In the genomic region with DNA sequence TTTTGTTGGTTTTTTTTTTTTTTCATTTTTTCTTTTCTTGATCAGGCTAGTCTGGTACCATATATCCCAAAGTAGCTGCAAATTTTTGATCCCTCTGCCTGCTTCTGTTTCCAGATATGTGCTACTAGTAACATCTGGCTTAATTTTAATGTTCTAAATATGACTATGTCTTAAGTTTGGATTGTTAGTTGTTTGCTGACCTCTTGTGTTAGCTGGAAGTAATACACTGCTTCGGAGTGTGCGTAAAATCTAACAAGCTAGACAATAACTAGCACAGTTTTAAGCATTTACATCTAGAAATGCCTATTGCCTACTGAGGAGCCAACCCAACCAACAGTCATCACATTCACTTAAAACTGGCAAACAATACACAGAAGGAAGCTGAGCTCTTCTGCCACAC, we compare ENCODE assay signal across 8 mouse cellular contexts. TPM values are rescaled to one million over a fixed set of nuclear protein-coding genes. Genes with fewer than 3 reads are reported as not detected.
A peak's percentile ranks its signal among the peaks of the same experiment; 100 is the strongest.
DNase-seq lines count a peak whose midpoint lies in the region; ATAC-seq lines count a peak whose summit lies in the region.

No protein-coding gene starts in this region.

- peak; percentile 72 for ATAC-seq in granulocyte monocyte progenitor cell, adult 5-6 weeks (replicated peaks; ENCODE audit: poor library complexity, severe bottlenecking)

- peak; percentile 16 to 37 for DNase-seq in cerebellum, postnatal 10 days
- no peak for DNase-seq in cerebellum, adult 18-20 months
- peak; percentile 26 for DNase-seq in layer of hippocampus, adult 11-12 months (ENCODE audit: low spot score)
- DNase-seq in layer of hippocampus, postnatal 25 days (ENCODE audit: extremely low spot score in 1 of 2, low spot score in 1 of 2) = no peak
- peak; percentile 53 for DNase-seq in CD4-positive, CD25-positive, alpha-beta regulatory T cell, adult 2 months (ENCODE audit: low read depth, low spot score)
- DNase-seq in urinary bladder, postnatal 10 days (ENCODE audit: low spot score) = no peak
- DNase-seq in spleen, postnatal 14 days (ENCODE audit: low spot score in 2 of 2) = no peak

RNA-seq across cellular contexts. Expression of a gene that starts 13.4 kb away (rescaled TPM):
- total RNA-seq in layer of hippocampus, postnatal 25 days (2021) = 100 to 1,000 TPM; 408 to 422 TPM
- total RNA-seq in granulocyte monocyte progenitor cell, adult 5-6 weeks (2014; fragmentation: Nextera tagmentation) = 2,321 and 2,369 TPM in 2 replicates
- total RNA-seq in granulocyte monocyte progenitor cell, adult 5-6 weeks (2017) = 2,140 and 2,427 TPM in 2 replicates

RNA-seq across cellular contexts. Expression of a gene that starts 13.6 kb away (rescaled TPM):
- total RNA-seq in layer of hippocampus, postnatal 25 days (2021) = 10 to 100 TPM; 84.0 to 84.1 TPM
- total RNA-seq in granulocyte monocyte progenitor cell, adult 5-6 weeks (2014; fragmentation: Nextera tagmentation) = 10.7 and 27.7 TPM in 2 replicates
- total RNA-seq in granulocyte monocyte progenitor cell, adult 5-6 weeks (2017) = 4.9 and 8.4 TPM in 2 replicates

RNA-seq across cellular contexts. Expression of a gene that starts 45.7 kb away (rescaled TPM):
- 10 to 100 TPM; 57.9 TPM for total RNA-seq in layer of hippocampus, postnatal 25 days (2021)
- 5.8 and 9.9 TPM in 2 replicates for total RNA-seq in granulocyte monocyte progenitor cell, adult 5-6 weeks (2014; fragmentation: Nextera tagmentation)
- 7.8 and 9.5 TPM in 2 replicates for total RNA-seq in granulocyte monocyte progenitor cell, adult 5-6 weeks (2017)

RNA-seq across cellular contexts. Expression of a gene that starts 47.1 kb away (rescaled TPM):
- 100 to 1,000 TPM; 105 to 110 TPM for total RNA-seq in layer of hippocampus, postnatal 25 days (2021)
- total RNA-seq in granulocyte monocyte progenitor cell, adult 5-6 weeks (2014; fragmentation: Nextera tagmentation) = 96.1 and 126 TPM in 2 replicates
- 66.5 and 74.4 TPM in 2 replicates for total RNA-seq in granulocyte monocyte progenitor cell, adult 5-6 weeks (2017)

Comparison
In these comparisons a context has a peak if more than half of its experiments do, and no peak if none do; other contexts are left out.
1. DNase-seq: peak in cerebellum, postnatal 10 days (2 of 2), layer of hippocampus, adult 11-12 months (single experiment) and CD4-positive, CD25-positive, alpha-beta regulatory T cell, adult 2 months (single experiment); none in cerebellum, adult 18-20 months (0 of 2), layer of hippocampus, postnatal 25 days (0 of 2), urinary bladder, postnatal 10 days (single experiment) and spleen, postnatal 14 days (0 of 2).
2. RNA of a gene that starts 13.4 kb away (total RNA-seq): 2,140 to 2,427 TPM in granulocyte monocyte progenitor cell, adult 5-6 weeks; 408 to 422 TPM in layer of hippocampus, postnatal 25 days; every median in the first group is over 4 times any median in the second.
3. RNA of a gene that starts 45.7 kb away (total RNA-seq): 57.9 TPM in layer of hippocampus, postnatal 25 days; 5.8 to 9.9 TPM in granulocyte monocyte progenitor cell, adult 5-6 weeks; every median in the first group is over 4 times any median in the second.